Mouse (Mus musculus) MEL (cell line): ENCODE data around the gene Echdc2.

ENCODE experiments used
- CTCF ChIP-seq, 3 experiments: IDR thresholded peaks in 2 of 3; conservative IDR thresholded peaks in 1 of 3; 2 replicates each; pipeline ENCODE4 v1.5.1; 2011 to 2012; ENCODE audit warnings: low read length in 3 of 3, low read depth in 2 of 3, mild to moderate bottlenecking in 2 of 3, improper control_type of control experiment in 1 of 3, inconsistent platforms in 1 of 3, mixed read lengths in 1 of 3, moderate library complexity in 1 of 3; ENCODE audit not compliant: control insufficient read depth in 1 of 3, insufficient read depth in 1 of 3, poor library complexity in 1 of 3, severe bottlenecking in 1 of 3
- POLR2A ChIP-seq, 2 experiments: IDR thresholded peaks; 2 replicates each; pipeline ENCODE4 v1.6.1; 2011 to 2012; ENCODE audit warnings: low read length in 2 of 2, mild to moderate bottlenecking in 2 of 2, control low read depth in 1 of 2, improper control_type of control experiment in 1 of 2, low read depth in 1 of 2, moderate library complexity in 1 of 2; ENCODE audit not compliant: control insufficient read depth in 1 of 2, insufficient read depth in 1 of 2, poor library complexity in 1 of 2

- no peak for TF ChIP-seq CTCF (IDR thresholded peaks at IDR 0.05 in 2 of 3, conservative IDR thresholded peaks at IDR 0.05 in 1 of 3; ENCODE audit: control insufficient read depth in 1 of 3, insufficient read depth in 1 of 3, low read depth in 2 of 3, low read length in 3 of 3, poor library complexity in 1 of 3, severe bottlenecking in 1 of 3)
- TF ChIP-seq POLR2A (IDR thresholded peaks at IDR 0.05; ENCODE audit: control insufficient read depth in 1 of 2, insufficient read depth in 1 of 2, low read depth in 1 of 2, low read length in 2 of 2, poor library complexity in 1 of 2), result no peak
Measured at GRCm38 (mm10) chr4:108117488-108117887, 47.7 kb upstream of the Echdc2 start.
